Mouse (Mus musculus) heart, embryonic 14.5 days (tissue): ENCODE measurements around the gene Cd160. TPM values are rescaled to one million over a fixed set of nuclear protein-coding genes. Genes with fewer than 3 reads are reported as not detected.

ENCODE experiments used
- ATAC-seq: fragments of 200-750 bp; cut with Nextera tagmentation; 2 replicates; pipeline ENCODE4 v1.8.0; 2017; ENCODE audit warnings: low read depth, moderate TSS enrichment; ENCODE audit not compliant: insufficient number of reproducible peaks, insufficient read depth, low FRiP score
- H3K27ac ChIP-seq, 2 experiments: fragments of 200-500 bp in 1 of 2; fragments of 300-500 bp in 1 of 2; sonication (generic) in 1 of 2; replicated peaks in 1 of 2; 2 replicates each; pipeline ENCODE4 v1.5.1; 2012 to 2014; ENCODE audit warnings: low read depth in 2 of 2, low read length in 2 of 2, control low read depth in 1 of 2, mild to moderate bottlenecking in 1 of 2, mixed read lengths in 1 of 2; ENCODE audit not compliant: control insufficient read depth in 1 of 2, insufficient read depth in 1 of 2
- H3K27me3 ChIP-seq: fragments of 300-500 bp; sonication (generic); 2 replicates; pipeline ENCODE4 v1.6.1; 2014; ENCODE audit warnings: mild to moderate bottlenecking, low read length, control low read depth; ENCODE audit not compliant: control insufficient read depth, insufficient read depth
- H3K36me3 ChIP-seq: fragments of 300-500 bp; sonication (generic); 2 replicates; pipeline ENCODE4 v1.6.1; 2014; ENCODE audit warnings: mild to moderate bottlenecking, control low read depth, low read length, mixed read lengths; ENCODE audit not compliant: control insufficient read depth, insufficient read depth
- H3K4me1 ChIP-seq, 2 experiments: fragments of 200-500 bp in 1 of 2; fragments of 300-500 bp in 1 of 2; sonication (generic) in 1 of 2; 2 replicates each; pipeline ENCODE4 v1.6.1; 2012 to 2014; ENCODE audit warnings: low read length in 2 of 2, control low read depth in 1 of 2, mixed read lengths in 1 of 2; ENCODE audit not compliant: control insufficient read depth in 2 of 2, insufficient read depth in 2 of 2
- H3K4me2 ChIP-seq: fragments of 300-500 bp; sonication (generic); 2 replicates; pipeline ENCODE4 v1.6.1; 2014; ENCODE audit warnings: mild to moderate bottlenecking, low read length
- H3K4me3 ChIP-seq, 2 experiments: fragments of 200-500 bp in 1 of 2; fragments of 300-500 bp in 1 of 2; sonication (generic) in 1 of 2; 2 replicates each; pipeline ENCODE4 v1.5.1; 2012 to 2014; ENCODE audit warnings: low read length in 2 of 2, mild to moderate bottlenecking in 2 of 2, control low read depth in 1 of 2, low read depth in 1 of 2, moderate library complexity in 1 of 2; ENCODE audit not compliant: control insufficient read depth in 1 of 2, insufficient read depth in 1 of 2
- H3K9ac ChIP-seq: fragments of 300-500 bp; sonication (generic); 2 replicates; pipeline ENCODE4 v1.6.1; 2014; ENCODE audit warnings: mild to moderate bottlenecking, low read length
- H3K9me3 ChIP-seq: fragments of 300-500 bp; sonication (generic); 2 replicates; pipeline ENCODE4 v1.6.1; 2016; ENCODE audit warnings: low read length, control low read depth; ENCODE audit not compliant: control insufficient read depth
- WGBS: fragments of 180-500 bp; shearing (Covaris S2); extraction: QIAGEN DNeasy Blood & Tissue Kit; methylation state at CpG from one replicate; pipeline ENCODE4 v1.1.7; 2014; 5-methylcytosine and 5-hydroxymethylcytosine counted together
- polyA plus RNA-seq: library from polyadenylated mRNA; unstranded; fragments of >200 nt; fragmentation: Nextera tagmentation; extraction: Ambion mirVana; gene quantifications from 2 replicates; pipeline ENCODE4 v1.2.1, GENCODE M21; 2014

Gene Cd160
- polyA plus RNA-seq, 1 experiment from 2014 or later, result not detected

GRCm38 (mm10) chr3:96860498-96860897, 31.3 kb upstream of the Cd160 start:
- Histone ChIP-seq H3K4me3 (no peak overlapping the region), H3K27ac (no peak overlapping the region), H3K4me2 (no peak overlapping the region), H3K9me3 (no peaks in the 10 kb centered on the region), H3K36me3 (no peaks in the 10 kb centered on the region), H3K4me1 (no peaks in the 10 kb centered on the region), H3K27me3 (no peaks in the 10 kb centered on the region), H3K9ac (no peak overlapping the region)
- WGBS, result 88% methylated on average over 5 of the region's 5 CpGs
- no peak for ATAC-seq

- no peak overlapping the region for H3K4me2 ChIP-seq
- H3K27ac ChIP-seq, result no peak overlapping the region
- no peaks in the 10 kb centered on the region for H3K9me3 ChIP-seq
- no peaks in the 10 kb centered on the region for H3K27me3 ChIP-seq
- no peak for ATAC-seq
- WGBS, result 74% methylated on average over 3 of the region's 3 CpGs
- H3K4me3 ChIP-seq, result no peak overlapping the region
- H3K36me3 ChIP-seq, result no peaks in the 10 kb centered on the region
- no peak overlapping the region for H3K9ac ChIP-seq
- H3K4me1 ChIP-seq, result peaks cover 4 to 6% of the 10 kb centered on the region in 2 experiments; a peak in 2 of 4 replicates
These were observed 26.7 kb upstream of the Cd160 start for GRCm38 (mm10) chr3:96855833-96856232.

GRCm38 (mm10) chr3:96854376-96854775, 25.2 kb upstream of the Cd160 start:
- Histone ChIP-seq H3K4me3 (no peak overlapping the region), H3K9me3 (no peaks in the 10 kb centered on the region), H3K9ac (no peak overlapping the region), H3K4me1 (peaks cover 4 to 6% of the 10 kb centered on the region in 2 experiments; a peak in 2 of 4 replicates), H3K4me2 (no peak overlapping the region), H3K27me3 (no peaks in the 10 kb centered on the region), H3K27ac (no peak overlapping the region), H3K36me3 (no peaks in the 10 kb centered on the region)
- 82% methylated on average over 4 of the region's 4 CpGs for WGBS
- no peak for ATAC-seq

- WGBS, result 34% methylated on average over 6 of the region's 6 CpGs
- Histone ChIP-seq H3K9me3 (no peaks in the 10 kb centered on the region), H3K4me2 (no peak overlapping the region), H3K9ac (no peak overlapping the region), H3K36me3 (no peaks in the 10 kb centered on the region), H3K4me3 (no peak overlapping the region), H3K4me1 (peaks cover 6 to 10% of the 10 kb centered on the region in 2 experiments; a peak in 3 of 4 replicates), H3K27ac (no peak overlapping the region), H3K27me3 (no peaks in the 10 kb centered on the region)
- ATAC-seq, result no peak
These were observed 23.4 kb upstream of the Cd160 start for GRCm38 (mm10) chr3:96852561-96852960.

- Histone ChIP-seq H3K36me3 (no peaks in the 10 kb centered on the region), H3K4me3 (no peak overlapping the region), H3K4me1 (peaks cover 6 to 12% of the 10 kb centered on the region in 2 experiments; a peak in 3 of 4 replicates), H3K27ac (no peak overlapping the region), H3K27me3 (no peaks in the 10 kb centered on the region), H3K9ac (no peak overlapping the region), H3K9me3 (no peaks in the 10 kb centered on the region), H3K4me2 (no peak overlapping the region)
- ATAC-seq, result no peak
- 54% methylated on average over 2 of the region's 2 CpGs for WGBS
These were observed 20.1 kb upstream of the Cd160 start for GRCm38 (mm10) chr3:96849168-96849727.

- ATAC-seq, result no peak
These were observed 19.3 kb upstream of the Cd160 start for GRCm38 (mm10) chr3:96848470-96848869.

GRCm38 (mm10) chr3:96847661-96848060, 18.5 kb upstream of the Cd160 start:
- no peaks in the 10 kb centered on the region for H3K9me3 ChIP-seq
- no peak overlapping the region for H3K4me3 ChIP-seq
- H3K4me1 ChIP-seq, result peaks cover 2 to 10% of the 10 kb centered on the region in 2 experiments; a peak in 3 of 4 replicates
- no peaks in the 10 kb centered on the region for H3K36me3 ChIP-seq
- 21% methylated on average over 6 of the region's 6 CpGs for WGBS
- no peak overlapping the region for H3K9ac ChIP-seq
- H3K27me3 ChIP-seq, result no peaks in the 10 kb centered on the region
- no peak for ATAC-seq
- H3K4me2 ChIP-seq, result no peak overlapping the region
- H3K27ac ChIP-seq, result no peak overlapping the region

More at GRCm38 (mm10) chr3:96848470-96848869, 19.3 kb upstream of the Cd160 start:
- Histone ChIP-seq H3K27me3 (no peaks in the 10 kb centered on the region), H3K4me1 (peaks cover 6 to 12% of the 10 kb centered on the region in 2 experiments; a peak in 3 of 4 replicates), H3K4me2 (no peak overlapping the region), H3K36me3 (no peaks in the 10 kb centered on the region), H3K4me3 (no peak overlapping the region), H3K9ac (no peak overlapping the region), H3K27ac (no peak overlapping the region), H3K9me3 (no peaks in the 10 kb centered on the region)
- 86% methylated on average over 7 of the region's 8 CpGs for WGBS

- Histone ChIP-seq H3K4me1 (peaks cover 0 to 10% of the 10 kb centered on the region in 2 experiments; a peak in 1 of 4 replicates), H3K4me3 (no peak overlapping the region), H3K27ac (no peak overlapping the region), H3K36me3 (no peaks in the 10 kb centered on the region), H3K4me2 (no peak overlapping the region), H3K27me3 (no peaks in the 10 kb centered on the region), H3K9me3 (no peaks in the 10 kb centered on the region), H3K9ac (no peak overlapping the region)
- 84% methylated on average over 12 of the region's 12 CpGs for WGBS
- no peak for ATAC-seq
These were observed 17.8 kb upstream of the Cd160 start for GRCm38 (mm10) chr3:96846985-96847384.
